Mouse (Mus musculus): Measurements from ENCODE around the gene Skint3. TPM values are rescaled to one million over a fixed set of nuclear protein-coding genes. Genes with fewer than 3 reads are reported as not detected.
"Not testable (repeated sequence)": the region's sequence is repeated elsewhere in the genome, so short reads cannot be mapped to it uniquely, and the experiment has no call there.

Skint3 gene
- 0.84 and 2.1 TPM in 2 replicates for total RNA-seq (2015; ENCODE audit: low replicate concordance)
- 1.3 and 2.9 TPM in 2 replicates for total RNA-seq (2017; ENCODE audit: low replicate concordance)

GRCm38 (mm10) chr4:112231945-112232344 lies at the start of gene Skint3:
TSS of gene Skint3 (plus strand) at chr4:112232245.
- ATAC-seq (replicated peaks; ENCODE audit: low FRiP score, poor library complexity, severe bottlenecking), result no peak

GRCm38 (mm10) chr4:112243416-112243815 lies 11.4 kb downstream of the Skint3 start:
- no peak for ATAC-seq (replicated peaks; ENCODE audit: low FRiP score, poor library complexity, severe bottlenecking)

- ATAC-seq (replicated peaks; ENCODE audit: low FRiP score, poor library complexity, severe bottlenecking), result no peak
These were observed 11.9 kb downstream of the Skint3 start for GRCm38 (mm10) chr4:112243951-112244350.

GRCm38 (mm10) chr4:112256022-112256421 lies 24.0 kb downstream of the Skint3 start:
- no peak for ATAC-seq (replicated peaks; ENCODE audit: low FRiP score, poor library complexity, severe bottlenecking)

GRCm38 (mm10) chr4:112287178-112287974 lies 55.3 kb downstream of the Skint3 start:
- no peak for ATAC-seq (replicated peaks; ENCODE audit: low FRiP score, poor library complexity, severe bottlenecking)

GRCm38 (mm10) chr4:112288396-112288795 lies 56.4 kb downstream of the Skint3 start:
- ATAC-seq (replicated peaks; ENCODE audit: low FRiP score, poor library complexity, severe bottlenecking), result no peak

GRCm38 (mm10) chr4:112302305-112302704 lies 70.3 kb downstream of the Skint3 start:
- no peak for ATAC-seq (replicated peaks; ENCODE audit: low FRiP score, poor library complexity, severe bottlenecking)

GRCm38 (mm10) chr4:112302855-112303509 lies 70.9 kb downstream of the Skint3 start:
- ATAC-seq (replicated peaks; ENCODE audit: low FRiP score, poor library complexity, severe bottlenecking), result no peak

- ATAC-seq (replicated peaks; ENCODE audit: low FRiP score, poor library complexity, severe bottlenecking), result not testable (repeated sequence)
These were observed 117.1 kb downstream of the Skint3 start for GRCm38 (mm10) chr4:112349111-112349510.

Other genes starting within 250 kb of the Skint3 start
- gene Skint1, start 226.0 kb upstream of the Skint3 start, total RNA-seq (2015; ENCODE audit: low replicate concordance), result not detected in 2 replicates
- not detected in 2 replicates for gene Skint1, start 226.0 kb upstream of the Skint3 start, total RNA-seq (2017; ENCODE audit: low replicate concordance)
- gene Skint4, start 160.2 kb upstream of the Skint3 start, total RNA-seq (2015; ENCODE audit: low replicate concordance), result not detected in 2 replicates
- gene Skint4, start 160.2 kb upstream of the Skint3 start, total RNA-seq (2017; ENCODE audit: low replicate concordance), result not detected in 2 replicates
- not detected in 2 replicates for gene Skint9, start 201.7 kb downstream of the Skint3 start, total RNA-seq (2015; ENCODE audit: low replicate concordance)
- not detected in 2 replicates for gene Skint9, start 201.7 kb downstream of the Skint3 start, total RNA-seq (2017; ENCODE audit: low replicate concordance)